Mouse (Mus musculus): ENCODE results near the gene Trf. TPM values are rescaled to one million over a fixed set of nuclear protein-coding genes. Genes with fewer than 3 reads are reported as not detected.

Gene Trf
- polyA plus RNA-seq, 1 experiment = 14.8 TPM

DNA sequence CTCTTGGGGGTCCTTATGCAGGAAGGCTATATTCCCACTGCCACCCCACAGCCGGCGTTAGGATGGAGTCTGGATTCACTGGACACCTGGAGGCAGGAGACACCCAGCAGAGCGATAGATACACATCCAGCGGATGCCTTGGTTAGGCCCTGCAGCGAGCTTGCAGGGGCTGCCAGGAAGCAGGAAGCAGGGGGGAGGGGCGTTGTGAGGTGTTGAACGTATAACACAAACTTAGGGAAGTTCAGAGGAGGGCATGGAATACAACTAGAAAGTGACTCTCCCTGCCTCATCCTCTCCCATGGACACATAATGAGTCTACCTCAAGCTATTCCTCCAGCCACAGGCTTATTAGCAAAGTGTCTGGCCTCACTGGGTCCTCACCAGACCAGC lies 2.8 kb upstream of the Trf start:
- H3K27ac ChIP-seq (ENCODE audit: control insufficient read depth, insufficient read depth, low read depth, low read length) = no peak overlapping the region
- H3K27me3 ChIP-seq (ENCODE audit: control insufficient read depth, insufficient read depth, low read length) = no peaks in the 10 kb centered on the region
- no peaks in the 10 kb centered on the region for H3K36me3 ChIP-seq (ENCODE audit: control insufficient read depth, insufficient read depth, low read length)
- no peak overlapping the region for H3K4me3 ChIP-seq (ENCODE audit: control insufficient read depth, low read depth, low read length)
- no peak for TF ChIP-seq CTCF (IDR thresholded peaks at IDR 0.05; ENCODE audit: control insufficient read depth, insufficient read depth, insufficient replicate concordance, low read depth, low read length)
- TF ChIP-seq POLR2A (IDR thresholded peaks at IDR 0.05; ENCODE audit: control insufficient read depth, low read depth, low read length) = no peak
- peaks cover 3% of the 10 kb centered on the region for H3K4me1 ChIP-seq (ENCODE audit: control insufficient read depth, insufficient read depth, low read length)

- Histone ChIP-seq H3K4me1 (ENCODE audit: control insufficient read depth, insufficient read depth, low read length) (peaks cover 5% of the 10 kb centered on the region), H3K36me3 (ENCODE audit: control insufficient read depth, insufficient read depth, low read length) (no peaks in the 10 kb centered on the region), H3K27ac (ENCODE audit: control insufficient read depth, insufficient read depth, low read depth, low read length) (no peak overlapping the region), H3K27me3 (ENCODE audit: control insufficient read depth, insufficient read depth, low read length) (no peaks in the 10 kb centered on the region), H3K4me3 (ENCODE audit: control insufficient read depth, low read depth, low read length) (no peak overlapping the region)
- TF ChIP-seq POLR2A (IDR thresholded peaks at IDR 0.05; ENCODE audit: control insufficient read depth, low read depth, low read length) = no peak
- TF ChIP-seq CTCF (IDR thresholded peaks at IDR 0.05; ENCODE audit: control insufficient read depth, insufficient read depth, insufficient replicate concordance, low read depth, low read length) = no peak
These were observed 2.2 kb upstream of the Trf start for GRCm38 (mm10) chr9:103232232-103233005.

- H3K36me3 ChIP-seq (ENCODE audit: control insufficient read depth, insufficient read depth, low read length) = no peaks in the 10 kb centered on the region
- TF ChIP-seq POLR2A (IDR thresholded peaks at IDR 0.05; ENCODE audit: control insufficient read depth, low read depth, low read length) = no peak
- no peak for TF ChIP-seq CTCF (IDR thresholded peaks at IDR 0.05; ENCODE audit: control insufficient read depth, insufficient read depth, insufficient replicate concordance, low read depth, low read length)
- H3K27ac ChIP-seq (ENCODE audit: control insufficient read depth, insufficient read depth, low read depth, low read length) = no peak overlapping the region
- peaks cover 5% of the 10 kb centered on the region for H3K4me1 ChIP-seq (ENCODE audit: control insufficient read depth, insufficient read depth, low read length)
- no peak overlapping the region for H3K4me3 ChIP-seq (ENCODE audit: control insufficient read depth, low read depth, low read length)
- no peaks in the 10 kb centered on the region for H3K27me3 ChIP-seq (ENCODE audit: control insufficient read depth, insufficient read depth, low read length)
These were observed 992 bp downstream of the Trf start for GRCm38 (mm10) chr9:103229037-103229867.

- TF ChIP-seq POLR2A (IDR thresholded peaks at IDR 0.05; ENCODE audit: control insufficient read depth, low read depth, low read length) (no peak), CTCF (IDR thresholded peaks at IDR 0.05; ENCODE audit: control insufficient read depth, insufficient read depth, insufficient replicate concordance, low read depth, low read length) (no peak)
- no peak overlapping the region for H3K4me3 ChIP-seq (ENCODE audit: control insufficient read depth, low read depth, low read length)
- H3K4me1 ChIP-seq (ENCODE audit: control insufficient read depth, insufficient read depth, low read length) = peaks cover 5% of the 10 kb centered on the region
These were observed 1.8 kb downstream of the Trf start for GRCm38 (mm10) chr9:103228370-103229003.

DNA sequence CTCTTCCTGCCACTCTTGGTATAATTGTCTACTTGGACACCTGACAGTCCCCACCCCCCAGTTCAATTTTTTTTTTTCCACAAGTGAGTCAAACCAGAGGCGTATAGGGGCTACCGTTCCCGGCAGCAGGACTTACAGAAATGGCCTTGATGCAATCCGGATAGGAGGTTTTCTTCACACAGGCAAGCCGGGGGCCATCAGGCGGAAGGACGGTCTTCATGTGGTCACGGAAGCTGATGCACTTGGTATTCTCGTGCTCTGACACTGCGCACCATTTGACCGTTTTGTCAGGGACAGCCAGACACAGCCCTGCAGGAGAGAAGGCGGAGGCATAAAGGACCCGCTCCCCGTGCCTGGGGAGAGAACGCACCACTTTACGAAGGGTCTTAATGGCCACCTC lies 2.5 kb downstream of the Trf start:
- no peaks in the 10 kb centered on the region for H3K36me3 ChIP-seq (ENCODE audit: control insufficient read depth, insufficient read depth, low read length)

More at GRCm38 (mm10) chr9:103228370-103229003, 1.8 kb downstream of the Trf start:
- Histone ChIP-seq H3K27me3 (ENCODE audit: control insufficient read depth, insufficient read depth, low read length) (no peaks in the 10 kb centered on the region), H3K27ac (ENCODE audit: control insufficient read depth, insufficient read depth, low read depth, low read length) (no peak overlapping the region), H3K36me3 (ENCODE audit: control insufficient read depth, insufficient read depth, low read length) (no peaks in the 10 kb centered on the region)

GRCm38 (mm10) chr9:103226806-103227205 lies 3.4 kb downstream of the Trf start:
- H3K27me3 ChIP-seq (ENCODE audit: control insufficient read depth, insufficient read depth, low read length) = no peaks in the 10 kb centered on the region
- H3K27ac ChIP-seq (ENCODE audit: control insufficient read depth, insufficient read depth, low read depth, low read length) = no peak overlapping the region
- H3K36me3 ChIP-seq (ENCODE audit: control insufficient read depth, insufficient read depth, low read length) = no peaks in the 10 kb centered on the region
- TF ChIP-seq POLR2A (IDR thresholded peaks at IDR 0.05; ENCODE audit: control insufficient read depth, low read depth, low read length) (no peak), CTCF (IDR thresholded peaks at IDR 0.05; ENCODE audit: control insufficient read depth, insufficient read depth, insufficient replicate concordance, low read depth, low read length) (no peak)
- peak overlapping the region; percentile 3; the same call in 1 of the 2 replicates for H3K4me3 ChIP-seq (ENCODE audit: control insufficient read depth, low read depth, low read length)
- peaks cover 5% of the 10 kb centered on the region for H3K4me1 ChIP-seq (ENCODE audit: control insufficient read depth, insufficient read depth, low read length)

More for the DNA sequence above, 2.5 kb downstream of the Trf start:
- Histone ChIP-seq H3K27ac (ENCODE audit: control insufficient read depth, insufficient read depth, low read depth, low read length) (no peak overlapping the region), H3K4me1 (ENCODE audit: control insufficient read depth, insufficient read depth, low read length) (peaks cover 5% of the 10 kb centered on the region), H3K4me3 (ENCODE audit: control insufficient read depth, low read depth, low read length) (no peak overlapping the region), H3K27me3 (ENCODE audit: control insufficient read depth, insufficient read depth, low read length) (no peaks in the 10 kb centered on the region)
- TF ChIP-seq POLR2A (IDR thresholded peaks at IDR 0.05; ENCODE audit: control insufficient read depth, low read depth, low read length) (no peak), CTCF (IDR thresholded peaks at IDR 0.05; ENCODE audit: control insufficient read depth, insufficient read depth, insufficient replicate concordance, low read depth, low read length) (no peak)

DNA sequence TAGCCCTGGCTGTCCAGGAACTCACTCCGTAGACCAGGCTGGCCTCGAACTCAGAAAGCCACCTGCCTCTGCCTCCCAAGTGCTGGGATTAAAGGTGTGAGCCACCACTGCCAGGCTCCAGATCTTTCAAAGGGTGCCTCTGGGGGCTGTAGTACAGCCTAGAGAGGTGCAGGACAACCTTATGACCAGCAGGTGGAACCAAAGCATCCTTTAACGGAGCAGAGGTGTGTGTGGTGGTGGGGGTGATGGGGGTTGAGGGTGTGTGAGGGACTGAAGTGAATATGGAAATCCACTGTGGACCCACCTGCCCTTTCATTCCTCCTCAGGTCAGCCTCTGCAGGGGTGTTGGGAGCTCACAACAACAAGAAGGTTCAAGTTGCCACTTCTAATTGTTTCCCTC lies 4.8 kb downstream of the Trf start:
- TF ChIP-seq POLR2A (IDR thresholded peaks at IDR 0.05; ENCODE audit: control insufficient read depth, low read depth, low read length) (no peak), CTCF (IDR thresholded peaks at IDR 0.05; ENCODE audit: control insufficient read depth, insufficient read depth, insufficient replicate concordance, low read depth, low read length) (peak; percentile 49; the same call in 1 of the 2 replicates)

More for the DNA sequence above, 4.8 kb downstream of the Trf start:
- H3K27me3 ChIP-seq (ENCODE audit: control insufficient read depth, insufficient read depth, low read length) = no peaks in the 10 kb centered on the region
- H3K4me1 ChIP-seq (ENCODE audit: control insufficient read depth, insufficient read depth, low read length) = peaks cover 5% of the 10 kb centered on the region
- H3K36me3 ChIP-seq (ENCODE audit: control insufficient read depth, insufficient read depth, low read length) = no peaks in the 10 kb centered on the region
- no peak overlapping the region for H3K27ac ChIP-seq (ENCODE audit: control insufficient read depth, insufficient read depth, low read depth, low read length)
- H3K4me3 ChIP-seq (ENCODE audit: control insufficient read depth, low read depth, low read length) = no peak overlapping the region
